Comparison of ENCODE assay signal across 10 mouse cellular contexts in genomic region chr12:4206106-4206505, GRCm38 (mm10).
"Had no signal": no experiment of that assay in that cellular context is flagged by ENCODE, and none has a peak within 500 bp of the region (broad histone marks: within the 10 kb centered on the region; RNA-seq: fewer than 3 reads in every experiment).

No protein-coding gene starts in this region.

- DNase-seq: gastrocnemius, adult 2 months; gastrocnemius, postnatal 10 days; gastrocnemius, postnatal 25 days; heart, postnatal 10 days; heart, postnatal 4 days; kidney, adult 18-20 months; kidney, adult 8-10 months; kidney, postnatal 10 days; kidney, postnatal 4 days; liver had no signal
